Mouse (Mus musculus) erythroblast, embryonic 14.5 days (primary cell): Measurements from ENCODE around the gene Fcgr2b.

Experiments used
- GATA1 ChIP-seq: IDR thresholded peaks from 2 replicates; pipeline ENCODE4 v1.6.1; 2012; ENCODE audit warnings: low read length, inconsistent platforms, mixed read lengths
- TAL1 ChIP-seq: IDR thresholded peaks from 3 replicates; pipeline ENCODE4 v1.6.1; 2012; ENCODE audit warnings: low read length, inconsistent platforms, mixed read lengths

DNA sequence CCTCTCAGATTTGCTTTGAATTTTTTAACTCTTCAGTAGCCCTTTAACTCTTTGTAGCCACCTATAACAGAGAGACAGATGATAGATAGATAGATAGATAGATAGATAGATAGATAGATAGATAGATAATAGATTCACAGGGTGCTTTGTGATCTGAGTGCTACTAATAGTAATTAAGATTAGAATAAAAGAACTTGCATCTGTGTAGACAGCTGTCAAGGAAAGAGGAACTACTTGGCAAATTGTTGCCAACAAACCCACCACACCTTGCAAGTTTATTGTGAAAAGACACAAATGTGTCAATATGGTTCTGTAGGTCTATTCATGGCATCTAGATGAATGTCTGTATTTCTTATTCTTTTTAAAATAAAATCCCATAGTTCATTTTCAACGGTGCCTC is 42.4 kb downstream of the Fcgr2b start:
- TF ChIP-seq GATA1 = no peak
- no peak for TF ChIP-seq TAL1
